Comparison of ENCODE assay signal across 36 mouse cellular contexts in the genomic region with DNA sequence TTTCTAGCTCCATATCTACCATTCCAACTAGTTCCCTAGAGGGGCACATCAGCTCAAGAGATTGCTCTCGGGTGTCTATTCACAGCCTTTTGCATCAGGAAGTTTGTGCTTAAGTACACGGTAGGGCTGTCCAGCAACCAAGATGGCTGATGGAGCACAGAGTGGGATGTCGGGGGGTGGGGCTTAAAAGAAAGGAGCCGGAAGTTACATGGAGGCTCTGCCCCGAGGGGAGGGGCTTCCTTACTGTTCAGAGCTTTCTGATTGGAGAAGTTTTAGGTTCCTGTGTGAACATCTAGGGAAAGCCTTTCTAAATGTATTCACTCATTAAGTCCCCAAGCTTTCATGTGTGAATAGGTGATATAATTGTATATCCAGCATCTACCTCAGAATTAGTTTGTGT. TPM values are rescaled to one million over a fixed set of nuclear protein-coding genes. Genes with fewer than 3 reads are reported as not detected.
DNase-seq lines count a peak whose midpoint lies in the region; ATAC-seq and TF ChIP-seq lines count a peak whose summit lies in the region.
"Had no signal": no experiment of that assay in that cellular context is flagged by ENCODE, and none has a peak within 500 bp of the region (broad histone marks: within the 10 kb centered on the region; RNA-seq: fewer than 3 reads in every experiment).

No protein-coding gene starts in this region.

- H3K9ac ChIP-seq in hindbrain, postnatal 0 days (replicated peaks; ENCODE audit: low read length) = no peak overlapping the region
- H3K9ac ChIP-seq: embryonic facial prominence, embryonic 13.5 days; forebrain, embryonic 12.5 days; forebrain, embryonic 15.5 days; heart, embryonic 13.5 days; hindbrain, embryonic 12.5 days; hindbrain, embryonic 15.5 days; intestine, embryonic 15.5 days had no signal

- WGBS in hindbrain, postnatal 0 days = 79% methylated on average over 5 of the region's 5 CpGs
- 83% methylated on average over 5 of the region's 5 CpGs for WGBS in hindbrain, embryonic 10.5 days

- no peaks in the 10 kb centered on the region for H3K36me3 ChIP-seq in hindbrain, postnatal 0 days (ENCODE audit: insufficient read depth, low read length)
- no peaks in the 10 kb centered on the region for H3K36me3 ChIP-seq in hindbrain, embryonic 10.5 days
- H3K36me3 ChIP-seq: embryonic facial prominence, embryonic 10.5 days; embryonic facial prominence, embryonic 13.5 days; forebrain, embryonic 12.5 days; forebrain, embryonic 15.5 days; heart, embryonic 13.5 days; hindbrain, embryonic 12.5 days; hindbrain, embryonic 15.5 days; intestine, embryonic 15.5 days had no signal

- H3K4me3 ChIP-seq in hindbrain, postnatal 0 days (ENCODE audit: low read length) = no peak overlapping the region
- H3K4me3 ChIP-seq in hindbrain, embryonic 10.5 days = no peak overlapping the region
- H3K4me3 ChIP-seq: embryonic facial prominence, embryonic 10.5 days; embryonic facial prominence, embryonic 13.5 days; erythroblast, embryonic 14.5 days; forebrain, embryonic 12.5 days; forebrain, embryonic 15.5 days; heart, embryonic 13.5 days; hindbrain, embryonic 12.5 days; hindbrain, embryonic 15.5 days; intestine, embryonic 15.5 days had no signal

- H3K27me3 ChIP-seq in hindbrain, postnatal 0 days (ENCODE audit: insufficient read depth, low read length) = no peaks in the 10 kb centered on the region
- H3K27me3 ChIP-seq in hindbrain, embryonic 10.5 days (ENCODE audit: insufficient read depth, poor library complexity, severe bottlenecking) = peaks cover 34% of the 10 kb centered on the region
- H3K27me3 ChIP-seq: forebrain, embryonic 15.5 days; intestine, embryonic 15.5 days had no signal

- DNase-seq in hindbrain, postnatal 0 days (ENCODE audit: low spot score) = no peak
- DNase-seq in hindbrain, embryonic 10.5 days (ENCODE audit: low spot score) = no peak
- peak; percentile 32 for DNase-seq in 3T3-L1 (ENCODE audit: low read depth, low spot score)
- DNase-seq in ES-CJ7 (ENCODE audit: low read depth, low spot score) = peak; percentile 80
- DNase-seq in NIH3T3 (ENCODE audit: low read depth) = peak; percentile 39
- DNase-seq in frontal cortex, adult 2 months (ENCODE audit: extremely low spot score in 1 of 2, low spot score in 1 of 2) = no peak
- no peak for DNase-seq in left cerebral cortex, adult 8-10 months (ENCODE audit: low spot score in 2 of 2)
- no peak for DNase-seq in layer of hippocampus, postnatal 25 days (ENCODE audit: extremely low spot score in 1 of 2, low spot score in 1 of 2)
- DNase-seq: adrenal gland, adult 8-10 months; adrenal gland, postnatal 25 days; cerebellum, adult 11-12 months; cerebellum, adult 8-10 months; cerebellum, postnatal 10 days; cerebellum, postnatal 36 days; embryo, embryonic 11 days; gastrocnemius, postnatal 10 days; heart, adult 11 months; heart, postnatal 14 days; heart, postnatal 4 days; kidney, adult 11 months had no signal

- H3K9me3 ChIP-seq in hindbrain, postnatal 0 days (ENCODE audit: low read length) = no peaks in the 10 kb centered on the region
- H3K9me3 ChIP-seq in hindbrain, embryonic 10.5 days = no peaks in the 10 kb centered on the region
- H3K9me3 ChIP-seq: embryonic facial prominence, embryonic 10.5 days; embryonic facial prominence, embryonic 13.5 days; forebrain, embryonic 12.5 days; forebrain, embryonic 15.5 days; heart, embryonic 13.5 days; hindbrain, embryonic 12.5 days; hindbrain, embryonic 15.5 days; intestine, embryonic 15.5 days had no signal

- TF ChIP-seq CTCF in hindbrain, postnatal 0 days (IDR thresholded peaks at IDR 0.05; ENCODE audit: low read depth) = no peak

- H3K4me2 ChIP-seq in hindbrain, postnatal 0 days (ENCODE audit: low read depth, low read length) = no peak overlapping the region
- H3K4me2 ChIP-seq: embryonic facial prominence, embryonic 13.5 days; forebrain, embryonic 12.5 days; forebrain, embryonic 15.5 days; heart, embryonic 13.5 days; hindbrain, embryonic 12.5 days; hindbrain, embryonic 15.5 days; intestine, embryonic 15.5 days had no signal

- H3K27ac ChIP-seq in hindbrain, postnatal 0 days = no peak overlapping the region
- H3K27ac ChIP-seq in hindbrain, embryonic 10.5 days = no peak overlapping the region
- H3K27ac ChIP-seq: embryonic facial prominence, embryonic 10.5 days; embryonic facial prominence, embryonic 13.5 days; forebrain, embryonic 12.5 days; forebrain, embryonic 15.5 days; heart, embryonic 13.5 days; hindbrain, embryonic 12.5 days; hindbrain, embryonic 15.5 days; intestine, embryonic 15.5 days had no signal

- 0 out of 2 replicates have a peak, but pooled peaks cover 8% of the 10 kb centered on the region for H3K4me1 ChIP-seq in hindbrain, postnatal 0 days (ENCODE audit: insufficient read depth, low read length)
- H3K4me1 ChIP-seq in hindbrain, embryonic 10.5 days (replicated peaks) = peaks cover 30% of the 10 kb centered on the region

- ATAC-seq in hindbrain, postnatal 0 days = 0 out of 2 replicates have a peak, but pooled peaks have one; percentile 44
- ATAC-seq: activated CD4-positive, CD25-positive, alpha-beta regulatory T cell, adult 4 months; forebrain, embryonic 15.5 days; intestine, embryonic 15.5 days; Patski had no signal

RNA-seq across cellular contexts. Expression of gene 1700122O11Rik, which starts 21.5 kb away (rescaled TPM):
- total RNA-seq in hindbrain, postnatal 0 days (2014; rRNA removed) = not detected in 2 replicates
- not detected in 2 replicates for polyA plus RNA-seq in hindbrain, postnatal 0 days (2015; fragmentation: Nextera tagmentation; extraction: Ambion mirVana)
- polyA plus RNA-seq in hindbrain, embryonic 10.5 days (2016; fragmentation: Nextera tagmentation; extraction: Ambion mirVana) = not detected in 2 replicates
- polyA plus RNA-seq in frontal cortex, adult 2 months (2012; rRNA removed) = not detected in 2 replicates
- total RNA-seq in left cerebral cortex, adult 8-10 months (2022) = not detected
- not detected for total RNA-seq in layer of hippocampus, postnatal 25 days (2021)
- total RNA-seq: adrenal gland, postnatal 25 days; gastrocnemius, adult 18-20 months; gastrocnemius, postnatal 10 days; gastrocnemius, postnatal 4 days; heart, postnatal 14 days; heart, postnatal 4 days had no signal
- polyA plus RNA-seq: activated CD4-positive, CD25-positive, alpha-beta regulatory T cell, adult 4 months; brain, embryonic 14.5 days; cortical plate, adult 2 months; embryonic facial prominence, embryonic 10.5 days; embryonic facial prominence, embryonic 13.5 days; erythroblast, embryonic 14.5 days; forebrain, embryonic 12.5 days; forebrain, embryonic 15.5 days; heart, embryonic 13.5 days; heart, embryonic 16.5 days; hindbrain, embryonic 12.5 days; hindbrain, embryonic 15.5 days; intestine, embryonic 15.5 days; Patski had no signal

Comparison
In these comparisons a context has a peak if more than half of its experiments do, and no peak if none do; other contexts are left out.
1. DNase-seq: peak in 3T3-L1 (single experiment), ES-CJ7 (single experiment) and NIH3T3 (single experiment); none in hindbrain, postnatal 0 days (single experiment), hindbrain, embryonic 10.5 days (single experiment), frontal cortex, adult 2 months (0 of 2), left cerebral cortex, adult 8-10 months (0 of 2) and layer of hippocampus, postnatal 25 days (0 of 2).